Mouse (Mus musculus) megakaryocyte, adult 5-6 weeks (primary cell): ENCODE results near the gene Ell2. TPM values are rescaled to one million over a fixed set of nuclear protein-coding genes. Genes with fewer than 3 reads are reported as not detected.

Experiments used
- ATAC-seq: 2 replicates; pipeline ENCODE4 v1.8.0; 2016; ENCODE audit warnings: mild to moderate bottlenecking, inconsistent platforms; ENCODE audit not compliant: poor library complexity, severe bottlenecking
- total RNA-seq, 2 experiments: library from RNA; stranded (forward) in 1 of 2; stranded (reverse) in 1 of 2; fragments of 153-499, 151-499 nt in 1 of 2; fragments of 221-1000, 200-1000 nt in 1 of 2; gene quantifications; 2 replicates each; pipeline versions ENCODE4 v1.2.3 to v1.2.4; 2015 to 2017

The Ell2 gene
- total RNA-seq, 2 experiments from 2014 or later, result 7.7 to 12.2 TPM

DNA sequence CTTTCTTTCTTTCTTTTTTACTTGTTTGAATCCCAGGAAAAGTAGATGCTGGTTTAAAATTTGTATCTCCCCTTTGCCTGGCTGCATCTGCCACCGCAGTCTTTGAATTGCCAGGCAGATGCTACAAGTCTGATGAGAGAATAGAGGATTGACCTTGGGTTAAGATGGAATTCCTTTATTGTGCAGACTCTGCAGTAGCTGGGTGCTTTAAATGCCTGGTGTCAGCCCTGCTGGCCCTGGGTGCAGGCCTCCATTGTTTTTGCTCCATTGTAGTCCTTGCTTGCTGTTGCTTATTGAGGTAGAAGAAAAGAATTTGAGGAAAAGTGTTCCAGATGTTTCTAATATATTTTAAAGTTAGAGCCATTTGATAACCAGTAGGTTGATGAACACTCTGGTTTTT is 59.2 kb downstream of the Ell2 start:
- no peak for ATAC-seq

DNA sequence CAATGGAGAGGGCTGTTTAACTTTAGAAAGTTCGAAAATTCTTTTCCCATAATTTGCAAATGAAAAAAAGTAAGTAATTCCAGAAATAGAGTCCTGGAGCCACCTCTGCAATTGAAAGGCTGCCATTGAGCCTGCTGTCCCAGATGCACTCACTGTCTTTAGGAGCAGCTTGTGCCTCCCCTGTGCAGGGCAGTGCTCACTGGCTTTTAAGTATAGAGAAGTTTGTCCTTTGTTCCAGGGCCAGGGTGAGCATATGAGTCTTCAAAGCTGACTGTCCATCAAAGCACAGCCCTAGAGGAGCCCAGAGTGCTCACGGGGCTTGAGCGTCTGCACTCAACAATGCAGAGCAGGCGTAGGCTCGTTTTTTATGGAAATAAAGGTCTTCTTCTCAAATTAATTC is 59.7 kb downstream of the Ell2 start:
- no peak for ATAC-seq

GRCm38 (mm10) chr13:75766967-75767366 is 60.4 kb downstream of the Ell2 start:
- no peak for ATAC-seq

DNA sequence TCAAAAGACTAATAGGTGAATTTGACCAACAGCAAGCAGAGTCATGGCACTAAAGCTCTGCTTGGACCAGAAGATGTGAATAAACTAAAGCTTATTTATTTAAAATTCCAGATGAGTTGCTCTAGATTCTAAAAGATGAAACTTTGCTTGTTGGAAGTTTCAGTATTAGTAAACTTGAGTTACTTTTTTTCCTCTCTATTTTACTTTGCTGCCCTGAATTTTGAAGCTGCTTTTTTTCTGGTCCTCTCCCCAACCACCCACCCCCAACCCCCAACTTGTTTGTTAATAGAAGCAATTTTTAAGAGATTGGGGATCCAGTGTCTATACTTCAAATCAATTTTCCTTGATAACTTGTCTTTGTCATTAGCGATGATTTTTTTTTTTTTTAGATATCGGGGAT is 64.2 kb downstream of the Ell2 start:
- ATAC-seq, result no peak

- no peak for ATAC-seq
Measured at GRCm38 (mm10) chr13:75771404-75771803, 64.8 kb downstream of the Ell2 start.

- no peak for ATAC-seq
Measured at GRCm38 (mm10) chr13:75771984-75772730, 65.6 kb downstream of the Ell2 start.

GRCm38 (mm10) chr13:75775961-75776360 is 69.4 kb downstream of the Ell2 start:
- no peak for ATAC-seq

GRCm38 (mm10) chr13:75776692-75777091 is 70.1 kb downstream of the Ell2 start:
- ATAC-seq, result no peak

DNA sequence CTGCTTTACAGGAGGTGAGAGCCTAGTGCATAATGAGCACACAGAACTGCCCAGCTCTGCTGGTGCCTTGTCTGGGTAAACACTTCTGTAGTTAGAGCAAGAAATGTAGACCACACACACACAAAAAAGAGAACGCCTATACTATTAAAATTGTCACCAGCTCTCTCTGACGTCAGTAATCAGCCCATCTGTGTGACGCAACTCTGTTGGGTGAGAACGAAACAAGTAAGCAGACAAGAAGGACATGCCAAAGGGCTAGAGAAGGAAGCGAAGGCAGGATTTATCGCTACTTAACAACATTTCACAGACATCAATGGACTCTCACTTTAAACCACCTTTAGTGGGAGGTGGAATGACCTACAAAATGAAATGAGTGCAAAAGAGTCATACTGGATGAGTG is 71.6 kb downstream of the Ell2 start:
- peak; percentile 78 for ATAC-seq

DNA sequence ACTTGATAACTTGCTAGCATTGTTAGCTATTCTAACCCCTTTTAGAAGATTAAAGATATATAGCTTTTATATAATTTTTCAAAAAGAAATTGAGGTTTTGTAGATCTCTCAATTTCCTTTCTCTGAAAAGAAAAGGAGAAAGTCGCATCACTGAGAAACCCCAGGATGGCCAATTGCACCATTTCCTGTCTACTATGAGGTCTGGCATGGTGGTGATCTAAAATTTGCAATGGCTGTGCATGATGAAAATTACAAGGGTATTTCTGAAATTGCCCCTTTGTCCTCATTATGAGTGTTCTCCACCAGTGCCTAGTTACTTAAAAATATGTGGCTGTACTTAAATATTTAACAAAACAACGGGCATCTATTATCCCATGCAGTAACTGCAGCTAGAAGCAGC is 72.6 kb downstream of the Ell2 start:
- ATAC-seq, result 0 out of 2 replicates have a peak, but pooled peaks have one; percentile 12

DNA sequence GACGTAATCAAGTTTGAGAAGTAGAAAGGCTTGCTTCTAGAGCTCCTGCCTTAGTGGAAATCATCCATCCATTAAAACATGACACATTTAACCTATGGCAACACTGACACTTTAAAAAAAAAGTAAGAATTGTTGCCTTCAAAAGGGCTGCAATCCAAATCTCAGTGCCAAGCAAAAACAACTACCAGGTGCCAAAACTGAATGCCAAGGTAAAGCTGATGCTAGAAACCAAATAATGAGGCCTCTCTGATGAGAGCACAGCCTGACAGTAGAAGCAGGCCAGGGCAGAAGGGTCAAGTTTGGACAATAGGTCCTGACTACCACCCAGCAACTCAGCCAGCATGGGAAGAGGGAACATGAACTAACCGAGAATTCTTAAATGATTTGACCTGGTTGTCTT is 73.5 kb downstream of the Ell2 start:
- ATAC-seq, result no peak

DNA sequence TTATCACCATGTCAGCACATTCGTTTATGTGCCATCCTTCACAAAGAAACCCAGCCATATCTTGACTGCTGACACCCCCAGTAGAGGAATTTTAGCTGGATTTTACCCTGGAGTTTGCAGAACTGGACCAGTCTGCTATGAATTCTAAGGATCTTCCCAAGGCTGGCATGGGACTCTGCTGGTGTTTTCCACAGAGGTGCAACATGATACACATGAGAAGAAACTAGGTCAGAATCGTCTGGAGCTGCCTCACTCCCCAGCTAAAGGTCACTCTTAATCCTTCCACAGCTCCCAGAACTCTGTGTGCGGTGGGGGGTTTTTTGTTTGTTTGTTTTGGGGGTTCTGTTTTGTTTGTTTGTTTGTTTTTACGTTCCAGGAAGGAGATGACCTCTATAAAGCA is 79.2 kb downstream of the Ell2 start:
- no peak for ATAC-seq

DNA sequence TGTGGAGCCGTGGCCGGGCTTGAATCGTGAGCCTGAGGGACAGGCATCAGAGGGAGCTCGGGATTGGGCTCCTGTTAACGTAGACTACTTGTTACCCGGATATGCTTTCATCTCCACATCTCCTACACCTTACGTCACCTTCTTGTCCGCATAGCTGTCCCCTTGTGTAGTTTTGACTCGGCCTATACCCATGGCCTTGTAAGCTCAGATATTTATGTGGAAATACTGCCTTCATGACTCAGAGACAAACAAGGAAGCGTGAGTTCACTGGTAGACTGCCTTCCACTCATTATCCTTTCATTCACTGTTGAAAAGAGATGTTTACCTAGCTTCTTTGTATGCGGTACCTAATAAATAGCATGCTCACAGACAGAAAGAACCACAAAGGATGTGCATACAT is 79.7 kb downstream of the Ell2 start:
- no peak for ATAC-seq

GRCm38 (mm10) chr13:75787364-75787763 is 80.8 kb downstream of the Ell2 start:
- no peak for ATAC-seq

- ATAC-seq, result peak; percentile 75
Measured at GRCm38 (mm10) chr13:75788178-75788577, 81.6 kb downstream of the Ell2 start.

DNA sequence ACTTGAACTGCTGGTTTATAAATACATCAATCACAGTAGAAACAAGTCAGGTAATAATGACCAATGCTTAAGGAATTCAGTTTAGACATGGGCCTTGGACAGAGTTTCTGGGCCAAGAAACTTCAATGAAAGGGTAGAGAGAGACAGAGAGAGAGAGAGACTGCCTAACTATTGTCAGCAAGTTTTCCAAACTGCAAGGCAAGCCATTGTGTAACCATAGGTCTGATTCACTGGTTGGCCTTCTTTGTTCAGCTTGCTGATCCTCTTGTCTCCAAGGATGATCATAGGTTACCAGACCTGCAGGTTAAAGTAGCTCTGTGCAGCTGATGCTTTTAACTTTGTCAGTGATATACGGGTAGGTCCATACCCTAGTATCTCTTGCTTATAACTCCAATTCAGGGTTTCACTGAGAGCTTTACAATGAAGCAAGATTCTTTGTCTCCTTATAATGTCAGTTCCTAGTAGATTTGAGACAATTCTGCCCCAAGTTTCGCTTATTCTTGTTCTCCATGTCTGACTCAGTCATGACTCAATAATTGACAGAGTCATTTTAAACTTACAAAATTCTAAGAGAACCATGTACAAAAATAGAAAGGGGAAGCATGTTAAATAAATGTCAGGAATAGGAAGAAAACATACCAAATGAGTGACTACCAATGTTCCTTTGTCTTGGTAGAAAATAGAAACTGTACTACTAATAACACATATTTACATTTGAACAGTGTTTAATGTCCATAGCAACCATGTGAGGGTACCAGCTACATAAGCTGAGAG is 82.7 kb downstream of the Ell2 start:
- peak; percentile 59 for ATAC-seq

DNA sequence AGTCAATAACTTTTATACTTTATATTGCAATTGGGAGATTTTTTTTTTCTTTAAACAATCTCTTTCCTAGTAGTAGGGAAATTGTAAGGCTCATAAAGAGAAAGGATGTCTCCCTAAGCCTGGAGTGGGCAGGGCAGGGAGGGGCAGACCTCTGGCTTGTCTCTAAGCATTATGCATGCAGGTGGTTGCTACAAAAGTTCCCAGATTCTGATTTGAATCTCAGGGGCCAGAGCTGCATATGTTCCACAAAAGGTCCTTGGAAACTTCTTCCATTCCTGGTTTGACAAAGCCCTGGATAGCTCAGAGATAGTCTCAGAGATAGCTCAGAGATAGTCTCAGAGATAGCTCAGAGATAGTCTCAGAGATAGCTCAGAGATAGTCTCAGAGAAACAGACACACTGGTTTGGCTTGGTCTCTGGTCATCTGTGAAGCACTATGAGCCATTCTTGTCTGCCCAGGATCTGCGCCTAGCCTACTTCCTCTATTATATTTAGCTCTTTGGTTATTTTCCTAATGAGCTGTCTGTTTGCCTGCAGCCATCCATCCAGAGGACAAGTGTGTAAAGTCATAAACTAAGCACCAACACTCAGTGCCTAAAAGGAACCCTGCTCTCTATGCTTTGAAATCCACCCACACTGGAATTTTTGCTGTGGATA is 84.1 kb downstream of the Ell2 start:
- no peak for ATAC-seq

GRCm38 (mm10) chr13:75793863-75794629 is 87.5 kb downstream of the Ell2 start:
- ATAC-seq, result peak; percentile 53

DNA sequence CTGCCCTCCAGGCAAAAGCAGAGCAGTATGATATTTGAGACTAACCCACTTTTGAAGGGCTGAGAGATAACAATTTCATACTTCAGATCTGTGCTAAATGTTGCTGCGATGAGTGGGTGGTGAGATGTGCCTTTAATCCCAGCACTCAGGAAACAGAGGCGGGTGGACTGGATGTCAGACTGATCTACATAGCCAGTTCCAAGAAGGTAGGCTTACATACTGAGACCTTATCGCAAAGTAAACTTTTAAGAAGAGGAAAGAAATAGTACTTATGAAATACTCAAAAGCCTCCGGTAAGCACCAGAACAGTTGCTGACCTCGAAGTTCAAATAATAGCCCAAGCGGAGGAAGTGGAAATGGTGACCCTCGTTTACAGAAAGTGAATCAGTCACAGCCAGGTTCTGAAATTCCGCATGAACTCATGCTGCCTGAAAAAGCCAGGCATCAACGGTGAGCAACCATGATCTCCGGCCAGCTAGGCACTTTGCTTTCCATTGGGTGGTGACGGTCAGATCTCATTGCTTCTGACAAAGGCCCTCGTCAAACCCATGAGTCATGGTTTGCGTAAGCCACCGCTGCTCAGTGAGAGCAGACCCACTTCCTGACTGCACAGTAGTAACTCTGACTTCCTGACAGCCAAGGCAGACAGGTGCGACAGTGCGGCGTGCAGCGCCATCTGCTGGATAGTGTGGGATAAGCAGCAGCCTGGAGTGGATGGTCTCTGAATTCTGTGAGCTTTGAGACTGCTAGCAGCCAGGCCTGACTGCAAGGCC is 91.0 kb downstream of the Ell2 start:
- peak; percentile 77 for ATAC-seq
